Mouse (Mus musculus) G1E (cell line): Measurements from ENCODE around the gene Mest.

ENCODE experiments used
- CTCF ChIP-seq: IDR thresholded peaks from 2 replicates; pipeline ENCODE4 v1.5.1; 2012; ENCODE audit warnings: low read depth, low read length, inconsistent platforms, mixed read lengths
- GATA1 ChIP-seq: IDR thresholded peaks from 2 replicates; pipeline ENCODE4 v1.6.1; 2012; ENCODE audit warnings: borderline replicate concordance, low read length, inconsistent platforms, mixed read lengths
- GATA2 ChIP-seq: IDR thresholded peaks from 2 replicates; pipeline ENCODE4 v1.6.1; 2012; ENCODE audit warnings: low read depth, low read length, inconsistent platforms, borderline replicate concordance
- POLR2AphosphoS5 ChIP-seq: IDR thresholded peaks from 2 replicates; pipeline ENCODE4 v1.6.1; 2012; ENCODE audit warnings: low read depth, low read length, inconsistent platforms; ENCODE audit not compliant: insufficient replicate concordance
- TAL1 ChIP-seq: conservative IDR thresholded peaks from 2 replicates; pipeline ENCODE4 v1.6.1; 2012; ENCODE audit warnings: low read depth, low read length, inconsistent platforms, mixed read lengths

DNA sequence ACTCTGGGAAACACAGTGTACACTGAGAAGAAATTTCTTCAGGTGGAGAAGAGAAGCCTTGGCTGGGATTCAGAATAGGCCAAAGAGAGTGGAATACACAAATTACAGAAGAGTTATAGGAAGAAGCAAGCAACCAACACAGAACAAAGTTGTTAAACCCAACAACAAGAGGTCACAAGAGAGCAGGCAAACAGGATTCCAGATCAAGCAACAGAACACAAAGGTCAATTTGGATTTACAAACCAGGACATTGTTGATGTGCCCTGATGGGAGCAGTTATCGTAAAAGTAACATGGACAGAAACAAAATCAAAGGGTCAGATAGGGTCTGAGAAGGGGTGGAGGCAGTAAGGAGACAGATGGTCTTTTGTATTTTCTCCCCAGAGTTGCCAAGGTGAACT, 38.8 kb upstream of the Mest start:
- TF ChIP-seq GATA1: no peak
- no peak for TF ChIP-seq CTCF
- TF ChIP-seq POLR2AphosphoS5: no peak
- no peak for TF ChIP-seq TAL1
- TF ChIP-seq GATA2: no peak
